Mouse (Mus musculus): ENCODE results near the gene Ldb3.

Ldb3 gene

DNA sequence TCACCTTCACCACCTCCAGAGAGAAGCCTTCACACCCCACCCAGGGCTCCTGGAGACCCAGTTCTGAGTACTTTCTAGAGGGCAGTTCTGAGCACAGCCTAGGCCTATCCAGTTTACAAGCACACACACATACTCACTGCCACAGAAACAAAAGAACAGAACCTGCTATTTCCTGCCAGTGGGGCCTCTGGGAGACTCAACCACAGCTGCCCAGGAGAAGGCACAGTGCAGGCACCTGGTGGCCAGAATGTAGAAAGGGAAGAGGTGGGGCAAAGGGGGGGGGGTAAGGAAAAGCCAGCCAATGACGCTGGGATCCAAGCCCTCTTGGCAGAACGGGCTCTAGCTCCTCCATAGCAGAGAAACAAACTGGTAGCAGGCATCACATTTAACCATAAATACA lies 26.1 kb downstream of the Ldb3 start:
- in situ Hi-C loops (cut with MboI, MseI): no loop called here

DNA sequence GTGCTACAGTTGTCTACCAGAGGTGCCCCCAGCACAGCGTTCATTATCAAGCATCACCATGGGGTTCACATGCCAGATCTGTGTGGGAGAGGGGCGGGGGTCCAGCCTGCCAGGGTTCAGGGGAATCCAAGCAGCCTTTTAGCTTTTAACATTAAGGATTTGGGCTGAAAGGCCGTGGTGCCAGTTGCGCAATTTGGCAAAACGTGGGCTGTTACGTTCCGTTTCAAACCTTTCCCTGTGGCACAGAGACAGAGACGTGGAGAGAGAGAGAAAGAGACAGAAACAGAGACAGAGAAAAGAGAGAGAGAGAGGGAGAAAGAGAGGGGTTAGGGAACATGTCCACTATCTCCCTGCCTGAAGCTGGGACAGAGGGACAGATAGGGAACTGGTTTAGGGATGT lies 26.8 kb downstream of the Ldb3 start:
- in situ Hi-C loops (cut with MboI, MseI): no loop called here

DNA sequence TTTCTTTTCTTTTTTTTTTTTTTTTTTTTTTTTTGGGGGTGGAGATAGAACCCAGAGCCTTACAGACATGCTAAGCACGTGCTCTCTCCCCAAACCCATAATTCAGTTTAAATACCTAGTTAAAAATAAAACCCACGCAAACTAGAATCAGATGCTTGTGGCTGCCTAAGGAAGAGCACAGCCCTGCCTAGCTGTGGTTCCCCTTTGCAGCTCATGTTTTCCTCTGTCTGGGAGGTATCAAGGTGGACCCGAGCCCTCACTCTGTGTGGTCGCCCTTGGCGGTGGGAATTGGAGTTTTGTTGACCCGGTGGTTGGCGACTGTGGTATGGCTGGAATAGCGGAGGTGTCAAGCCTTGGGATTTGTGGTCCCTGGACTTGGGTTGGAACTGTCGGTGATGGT lies 29.5 kb downstream of the Ldb3 start:
- in situ Hi-C loops (cut with MboI, MseI): no loop called here

DNA sequence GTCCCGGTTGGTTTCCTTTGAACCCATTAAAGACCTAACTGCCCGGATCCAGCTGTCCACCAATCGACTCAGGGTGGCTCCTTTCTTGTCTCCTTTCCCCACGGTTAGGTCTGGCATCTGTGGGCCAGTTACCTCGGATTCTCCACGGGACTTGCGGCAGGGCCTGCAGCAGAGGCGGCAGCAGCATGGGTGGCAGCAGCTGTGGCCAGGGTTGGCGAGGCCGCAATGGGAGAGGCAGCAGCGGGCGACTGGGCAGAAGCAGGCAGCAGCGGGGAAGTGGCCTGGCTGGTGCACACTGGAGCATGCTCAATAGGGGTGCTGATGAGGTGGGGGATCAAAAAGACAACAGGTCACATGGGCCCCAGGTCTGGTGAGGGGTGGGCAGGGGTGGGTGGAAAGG lies 33.3 kb downstream of the Ldb3 start:
- in situ Hi-C loops (cut with MboI, MseI): no loop called here

DNA sequence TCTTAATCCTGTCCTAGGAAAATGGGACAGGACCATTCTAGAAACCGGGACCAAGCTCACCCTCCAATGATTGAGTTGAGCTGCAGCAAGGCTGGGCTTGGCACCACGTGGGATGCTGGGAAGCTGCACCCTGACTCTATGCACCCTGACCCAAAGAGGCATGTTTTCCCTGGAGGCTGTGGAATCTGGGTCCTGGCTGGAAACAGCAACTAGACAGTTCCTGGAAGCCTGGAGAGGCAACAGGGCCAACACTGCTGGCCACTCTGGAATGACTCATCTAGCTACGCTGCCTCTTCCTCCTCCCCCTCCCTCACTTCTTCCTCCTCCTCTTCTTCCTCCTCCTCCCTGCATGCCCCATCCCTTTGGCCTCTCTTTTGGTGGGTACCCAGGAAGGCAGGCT lies 34.4 kb downstream of the Ldb3 start:
- in situ Hi-C loops (cut with MboI, MseI): no loop called here

DNA sequence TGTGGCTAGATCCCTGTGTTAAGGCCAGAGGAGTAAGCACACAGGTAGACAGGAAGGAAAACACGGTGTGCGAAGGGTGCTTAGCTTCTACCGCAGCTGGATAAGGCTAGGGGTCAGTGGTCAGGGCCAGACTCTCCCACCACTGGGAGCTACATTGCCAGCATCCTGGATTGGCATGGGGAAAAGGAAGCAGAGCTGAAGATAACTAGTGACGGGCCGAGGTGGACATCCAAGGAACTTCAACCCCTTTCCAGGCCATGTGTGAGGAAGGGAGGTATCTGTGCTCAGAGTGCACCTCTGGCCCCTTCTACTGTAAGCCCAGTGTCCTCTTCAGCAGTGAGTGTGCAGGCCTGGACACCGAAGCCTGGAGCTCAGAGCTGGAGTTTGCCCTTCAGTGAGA lies 35.0 kb downstream of the Ldb3 start:
- in situ Hi-C loops (cut with MboI, MseI): no loop called here

DNA sequence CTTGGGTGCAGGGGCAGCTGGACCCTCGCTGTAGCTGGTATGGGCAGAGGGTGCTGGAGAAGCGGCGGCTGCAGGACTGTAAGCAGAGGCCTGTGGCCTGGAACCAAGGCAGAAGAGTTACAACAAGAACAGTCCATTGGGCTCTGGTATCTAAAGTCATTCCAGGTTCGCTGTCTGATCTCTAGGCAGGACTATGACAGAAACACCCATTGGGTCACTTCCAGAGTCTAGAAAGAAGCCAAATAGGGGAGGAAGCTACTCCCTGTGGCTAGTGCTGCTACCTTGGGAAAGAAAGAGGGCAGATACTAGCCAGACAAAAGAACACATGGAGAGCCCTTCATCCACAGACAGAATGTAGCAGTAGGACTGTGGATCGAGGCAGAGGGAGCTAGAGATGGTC lies 36.3 kb downstream of the Ldb3 start:
- in situ Hi-C loops (cut with MboI, MseI): no loop called here

DNA sequence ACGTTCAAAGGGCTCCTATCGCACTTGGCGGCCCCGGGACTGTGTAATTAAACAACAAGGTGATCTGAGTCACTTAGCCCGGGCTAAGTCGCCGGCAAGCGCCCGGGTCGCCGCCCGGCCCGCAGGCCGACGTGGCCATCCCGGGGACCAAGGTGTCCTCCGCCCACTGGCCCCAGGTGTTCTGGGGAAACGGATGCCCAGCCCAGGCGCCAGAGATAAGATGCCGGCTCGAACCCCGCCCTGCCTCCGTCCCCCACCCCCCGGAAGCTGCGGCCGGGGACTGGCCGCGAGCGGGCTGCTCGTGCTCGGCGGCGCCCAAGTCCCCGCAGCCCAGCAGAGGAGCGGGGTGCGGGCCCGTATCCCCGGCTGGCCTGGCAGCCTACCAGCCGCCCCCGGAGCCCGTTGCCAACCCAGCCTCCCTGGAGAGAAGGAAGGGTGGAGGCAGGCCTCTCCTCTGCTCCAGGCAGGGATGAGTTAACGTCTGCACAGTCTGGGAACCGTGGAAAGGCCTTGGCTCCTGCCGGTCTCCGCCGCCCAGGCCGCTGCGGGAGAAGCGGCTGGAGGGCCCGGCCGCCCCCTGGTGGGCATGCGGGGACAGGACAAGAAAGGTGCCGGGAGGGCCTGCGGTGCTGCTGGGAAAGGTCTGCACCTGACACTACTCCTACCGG lies 39.3 kb downstream of the Ldb3 start:
- in situ Hi-C loops (cut with MboI, MseI): loop anchor here (5.0 kb wide), 1 partner anchor 47 kb away; the partner anchor contains the start of gene Bmpr1a

DNA sequence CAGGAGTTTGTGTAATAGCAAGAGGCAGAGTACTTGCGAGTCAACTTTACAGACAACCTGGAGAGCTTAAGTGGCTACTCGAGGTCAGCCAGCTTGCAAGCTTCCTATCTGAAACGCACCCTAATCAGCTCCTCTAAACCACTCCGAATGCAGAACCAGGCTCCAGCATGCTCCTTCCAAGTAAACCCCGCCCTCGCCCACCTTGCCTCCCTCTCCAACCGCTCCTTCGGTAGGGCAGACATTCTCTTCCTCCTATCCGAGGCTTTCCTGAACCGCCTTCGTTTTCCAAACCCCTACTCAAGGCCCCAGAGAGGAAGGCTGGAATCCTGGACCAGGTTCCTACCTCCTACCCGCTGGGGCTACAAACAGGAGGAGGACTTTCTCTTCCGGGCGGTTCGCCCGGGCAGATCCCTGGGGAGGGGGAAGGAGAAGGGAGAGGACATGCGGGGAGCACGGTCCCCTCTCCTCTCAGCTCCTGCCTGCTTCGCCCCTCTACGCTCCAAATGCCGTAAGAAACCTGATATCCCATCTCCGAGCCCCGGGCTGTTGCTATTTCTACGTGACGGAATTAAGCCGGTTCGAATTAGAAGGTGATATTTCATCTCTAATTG lies 40.0 kb downstream of the Ldb3 start:
- in situ Hi-C loops (cut with MboI, MseI): loop anchor here (5.0 kb wide), 1 partner anchor 46 kb away; the partner anchor contains the start of gene Bmpr1a

DNA sequence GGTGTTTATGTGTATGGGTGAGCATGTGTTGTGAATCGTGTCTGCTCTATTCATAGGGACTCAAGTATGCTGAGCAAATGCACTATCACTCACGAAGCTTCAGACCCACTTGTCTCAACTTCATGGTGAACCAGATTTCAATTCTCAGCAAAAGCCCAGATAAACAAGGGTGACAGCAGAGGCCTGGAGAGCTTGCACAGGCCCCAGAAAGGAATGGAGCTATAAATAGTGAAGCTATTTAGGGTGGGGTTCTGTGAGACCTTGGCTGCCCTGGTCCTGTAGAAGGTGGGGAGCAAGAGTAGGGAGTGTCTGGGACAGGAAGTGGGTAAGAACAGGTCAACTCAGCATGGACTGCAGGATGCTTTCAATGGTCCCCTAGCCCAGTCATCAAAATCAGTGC lies 43.9 kb downstream of the Ldb3 start:
- in situ Hi-C loops (cut with MboI, MseI): no loop called here

DNA sequence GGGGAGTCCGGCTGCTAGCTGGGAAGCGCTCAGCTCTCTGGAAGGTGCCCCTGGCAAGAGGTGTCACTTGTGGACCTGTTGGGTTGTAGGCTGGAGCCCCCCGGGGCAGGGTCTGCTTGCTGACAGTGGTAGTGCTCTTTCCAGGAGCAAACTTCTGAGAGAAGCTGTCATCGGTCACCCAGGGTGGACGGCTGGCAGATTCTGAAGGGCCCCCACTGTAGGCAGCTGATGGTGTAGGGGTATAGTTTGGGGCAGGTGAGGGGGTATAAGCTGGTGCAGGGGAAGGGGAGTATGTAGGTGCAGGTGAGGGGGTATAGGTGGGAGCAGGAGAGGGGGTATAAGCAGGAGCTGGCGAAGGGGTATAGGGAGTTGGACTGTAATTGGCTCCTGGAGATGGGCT lies 44.5 kb downstream of the Ldb3 start:
- in situ Hi-C loops (cut with MboI, MseI): no loop called here

DNA sequence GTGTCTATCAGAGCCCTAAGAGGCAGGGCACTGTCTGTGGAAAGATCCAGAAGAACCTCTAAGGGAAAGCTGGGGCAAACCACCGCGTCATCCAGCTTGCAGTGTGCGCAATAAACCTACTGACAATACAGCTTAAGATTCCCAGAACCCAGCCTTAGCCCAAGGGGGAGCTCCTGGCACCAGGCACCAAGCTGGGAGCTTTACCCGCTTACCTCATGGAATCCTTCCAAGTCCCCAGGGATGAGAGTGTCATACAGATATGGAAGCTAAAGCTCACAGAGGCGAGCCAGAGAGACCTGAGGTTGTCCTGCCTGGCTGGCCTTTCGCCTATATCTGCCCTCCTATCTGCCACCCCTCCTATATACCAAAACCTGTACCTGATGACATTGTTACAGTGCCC lies 44.9 kb downstream of the Ldb3 start:
- in situ Hi-C loops (cut with MboI, MseI): no loop called here

DNA sequence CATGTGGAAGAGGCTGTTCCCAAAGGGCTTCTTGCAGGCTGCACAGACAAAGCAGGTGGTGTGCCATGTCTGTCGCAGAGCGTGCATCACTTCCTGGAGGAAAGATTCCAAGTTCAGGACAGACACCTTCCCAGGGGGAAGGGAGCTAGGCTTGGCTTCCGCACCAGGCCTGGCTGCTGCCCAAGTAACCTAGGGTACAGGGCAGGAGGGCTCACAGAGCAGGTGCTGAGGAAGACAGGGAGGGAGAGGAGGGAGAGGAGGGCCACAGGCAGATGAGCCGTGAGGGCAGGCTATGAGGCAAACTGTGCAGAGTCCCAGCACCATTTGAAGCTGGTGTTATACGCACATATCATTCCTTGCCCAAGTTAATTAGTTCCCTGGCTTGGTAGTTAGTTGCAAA lies 46.6 kb downstream of the Ldb3 start:
- in situ Hi-C loops (cut with MboI, MseI): no loop called here

DNA sequence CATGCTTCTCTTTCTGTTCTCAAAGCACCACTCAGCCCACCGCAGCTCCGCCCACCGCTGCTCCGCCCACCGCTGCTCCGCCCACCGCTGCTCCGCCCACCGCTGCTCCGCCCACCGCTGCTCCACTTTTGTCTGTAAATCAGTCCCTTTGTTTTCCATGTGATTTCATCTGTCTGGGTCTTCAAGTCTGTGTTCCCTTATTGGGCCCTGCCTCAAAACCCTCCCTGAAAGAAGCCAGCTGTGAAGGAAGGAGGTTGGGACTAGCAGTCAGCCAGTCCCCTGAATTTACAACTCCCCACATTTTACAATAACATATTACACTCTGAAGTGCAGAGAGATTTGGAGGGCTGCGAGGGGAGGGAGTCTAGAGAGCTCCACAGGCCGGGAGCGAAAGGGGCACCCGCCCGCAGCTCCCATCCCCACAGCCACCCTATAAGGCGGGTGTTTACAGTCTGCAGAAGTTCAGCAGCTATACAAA lies 47.8 kb downstream of the Ldb3 start:
- in situ Hi-C loops (cut with MboI, MseI): no loop called here

DNA sequence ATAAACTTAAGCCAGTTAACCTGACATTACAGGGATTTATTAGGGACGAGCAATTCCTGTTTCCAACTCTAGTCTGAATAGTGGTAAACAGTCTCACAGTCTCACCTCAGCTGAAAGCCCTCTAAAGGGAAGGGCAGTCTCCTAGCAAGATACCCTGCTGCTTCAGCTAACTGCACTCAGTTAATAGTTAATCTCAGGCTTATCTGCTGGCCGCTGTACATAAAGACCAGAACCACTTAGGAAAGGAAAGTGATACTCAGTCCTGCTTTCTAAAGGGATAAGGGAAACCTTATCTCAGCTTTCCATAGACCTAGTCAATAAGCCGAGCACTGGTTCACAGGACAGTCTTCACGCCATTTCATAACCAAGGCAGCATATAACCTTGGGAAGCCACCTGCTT lies 52.6 kb downstream of the Ldb3 start:
- in situ Hi-C loops (cut with MboI, MseI): no loop called here

DNA sequence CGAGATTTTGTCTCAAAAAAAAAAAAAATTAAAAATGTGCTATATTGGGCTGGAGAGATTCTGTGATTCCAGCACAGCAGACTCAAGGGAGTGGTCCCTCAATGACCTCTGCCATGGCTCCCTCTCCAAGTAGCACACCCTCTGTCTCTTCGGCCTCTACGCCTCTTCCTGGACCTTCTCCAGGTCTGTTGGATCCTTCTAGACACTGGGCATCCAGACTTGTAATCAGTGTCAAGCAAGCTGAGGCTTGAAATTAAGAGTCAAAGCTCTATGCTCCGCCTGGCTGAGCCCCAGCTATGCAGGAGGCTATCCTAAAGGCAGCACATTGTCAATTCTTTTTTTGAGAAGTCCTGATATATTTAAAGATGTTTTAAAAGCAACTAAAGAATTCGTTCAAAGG lies 54.9 kb downstream of the Ldb3 start:
- in situ Hi-C loops (cut with MboI, MseI): no loop called here

DNA sequence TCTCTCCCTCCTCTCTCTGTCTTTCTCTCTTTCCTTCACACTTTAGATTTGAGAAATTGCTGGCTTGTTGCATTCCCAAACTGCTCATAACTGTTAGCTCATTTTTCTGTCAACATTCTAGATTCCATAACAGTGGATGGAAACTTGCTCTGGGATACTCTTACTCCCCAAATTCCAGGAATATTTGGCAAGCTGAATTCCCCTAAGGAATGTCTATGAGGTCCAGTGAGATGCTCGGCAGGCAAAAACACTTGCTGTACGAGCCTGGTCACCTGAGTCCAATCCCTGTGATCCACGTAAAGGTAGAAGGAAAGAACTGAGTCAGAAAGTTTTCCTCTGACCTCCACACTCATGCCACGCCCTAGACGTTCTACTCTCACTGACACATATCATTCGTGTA lies 55.9 kb downstream of the Ldb3 start:
- in situ Hi-C loops (cut with MboI, MseI): no loop called here

DNA sequence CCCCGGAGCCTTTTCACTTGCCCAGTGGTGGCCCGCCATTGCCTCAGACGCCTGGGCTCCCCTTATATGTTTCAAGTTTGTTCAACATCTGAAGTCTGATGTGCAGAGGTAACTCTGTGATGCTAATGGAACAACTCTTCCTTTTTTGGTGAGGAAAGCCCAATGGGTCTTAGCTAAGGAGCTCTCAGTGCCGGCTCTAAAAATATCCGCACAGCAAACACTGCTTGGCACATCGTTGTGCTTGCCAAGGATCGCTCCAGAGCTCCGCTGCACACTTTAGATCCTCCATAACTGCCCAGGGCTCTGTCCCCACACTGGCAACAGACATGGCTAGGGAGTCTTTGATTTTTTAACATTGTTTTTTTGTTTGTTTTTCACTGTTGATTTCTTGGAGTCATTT lies 59.7 kb downstream of the Ldb3 start:
- in situ Hi-C loops (cut with MboI, MseI): no loop called here

DNA sequence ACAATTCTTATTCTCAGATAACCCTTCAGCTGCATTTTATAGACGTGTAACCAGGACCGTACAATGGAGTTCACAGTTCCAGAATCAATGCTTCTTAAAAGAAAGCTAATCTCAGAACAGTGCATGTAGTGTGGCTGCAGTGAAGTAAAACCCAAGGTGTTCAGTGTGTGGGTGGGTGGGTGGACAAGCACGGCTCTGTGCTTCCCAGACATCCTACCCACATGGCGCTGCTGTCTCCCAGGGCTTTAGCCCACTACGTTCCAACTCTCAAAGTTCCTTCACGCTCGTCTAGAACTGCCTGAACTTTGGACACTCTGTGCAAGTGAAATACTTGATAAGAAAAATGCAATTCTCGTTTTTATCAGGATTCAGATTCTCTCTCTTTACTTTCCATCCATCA lies 65.8 kb downstream of the Ldb3 start, which contains the start of gene 9230112D13Rik:
Gene 9230112D13Rik (minus strand): TSS at position 101 of the 400 bp plus-strand sequence.
- in situ Hi-C loops (cut with MboI, MseI): no loop called here

DNA sequence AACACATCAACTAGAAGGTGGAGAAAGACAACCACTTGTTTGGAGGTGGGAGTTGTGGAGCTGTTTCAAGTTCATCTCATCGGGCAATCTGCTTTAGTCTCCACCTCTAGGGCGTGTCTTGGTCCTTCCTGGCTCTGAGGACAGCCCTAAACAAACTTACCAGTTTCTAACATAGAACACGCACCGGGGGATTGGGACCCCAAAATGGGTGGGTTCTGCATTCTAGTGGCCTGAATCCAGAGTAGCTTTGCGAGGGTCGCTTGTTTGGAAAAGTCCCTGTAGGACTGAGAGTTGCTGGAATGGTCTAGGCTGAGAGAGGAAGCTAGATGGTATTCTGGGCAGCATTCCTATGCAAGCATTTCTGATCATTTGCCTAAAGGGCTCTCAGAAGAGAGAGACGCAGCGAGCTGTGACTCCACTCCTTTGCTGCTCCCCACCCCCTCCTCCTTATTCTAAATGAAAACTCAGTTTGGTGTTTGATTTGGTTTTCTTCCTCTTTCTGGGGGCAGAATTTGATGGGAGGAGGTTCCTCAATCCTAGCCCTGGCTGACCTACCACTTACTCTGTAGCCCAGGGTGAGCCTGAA lies 70.4 kb downstream of the Ldb3 start:
- in situ Hi-C loops (cut with MboI, MseI): no loop called here

DNA sequence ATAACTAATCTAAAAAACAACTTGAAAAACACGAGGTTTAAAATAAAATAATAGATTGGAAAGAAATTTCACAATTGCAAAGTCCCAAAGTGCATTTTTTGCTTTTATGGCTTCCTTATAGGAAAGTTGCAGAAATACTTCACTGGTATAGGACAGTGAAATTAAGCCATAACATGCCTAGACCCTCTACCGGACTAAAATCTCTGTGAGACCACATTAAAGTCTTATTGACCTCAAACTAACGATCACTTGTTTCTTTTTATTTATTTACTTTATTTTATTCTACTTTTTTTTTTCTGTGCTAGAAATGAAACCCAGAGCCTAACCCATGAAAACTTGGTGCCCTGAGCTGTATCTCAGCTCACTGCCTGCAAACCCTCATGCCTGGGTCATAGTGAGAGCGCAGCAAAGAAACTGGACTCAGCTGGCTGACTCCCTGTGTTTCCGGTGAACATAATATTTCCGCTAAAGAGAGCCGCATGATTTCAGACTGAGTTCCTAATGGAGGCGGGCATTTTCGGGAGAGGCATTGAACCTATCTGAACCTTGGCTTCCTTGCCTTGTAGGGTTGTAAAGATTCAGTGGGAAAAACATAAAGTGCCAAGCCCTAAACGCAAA lies 71.4 kb downstream of the Ldb3 start:
- in situ Hi-C loops (cut with MboI, MseI): no loop called here

DNA sequence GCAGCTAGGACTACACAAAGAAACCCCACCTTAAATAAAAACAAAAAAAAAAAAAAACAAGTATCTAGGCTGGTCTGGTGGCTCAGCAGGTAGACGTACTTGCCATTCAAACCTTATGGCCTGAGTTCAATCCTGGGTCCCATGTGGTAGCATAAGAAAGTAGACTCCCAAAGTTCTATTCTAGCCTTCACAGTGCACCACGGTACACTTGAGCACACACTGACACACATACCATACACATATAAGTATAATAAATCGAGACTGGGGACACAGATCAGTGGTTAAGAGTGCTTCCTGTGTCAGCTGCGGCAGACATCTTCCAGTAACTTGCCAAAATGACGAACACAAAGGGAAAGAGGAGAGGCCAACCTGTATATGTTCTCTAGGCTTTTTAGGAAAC lies 72.6 kb downstream of the Ldb3 start:
- in situ Hi-C loops (cut with MboI, MseI): no loop called here

DNA sequence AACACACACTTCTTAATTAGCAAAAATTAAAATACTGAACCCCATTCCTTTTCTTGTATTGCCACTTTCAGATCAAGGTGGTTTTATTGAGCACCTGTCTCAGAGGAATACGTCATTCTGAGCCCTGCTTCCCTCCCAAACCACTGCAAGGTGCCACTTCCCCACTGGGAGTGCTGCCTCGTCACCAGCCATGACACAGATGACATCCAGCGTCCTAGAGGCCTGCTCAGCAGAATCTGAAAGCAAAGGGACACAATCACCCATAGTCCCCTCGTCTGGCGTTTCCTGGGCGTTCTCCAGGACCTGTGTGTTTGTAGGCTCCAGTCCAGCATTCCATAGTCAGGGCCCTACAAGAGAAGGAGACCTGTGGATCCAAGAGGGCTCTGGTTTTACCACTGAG lies 74.4 kb downstream of the Ldb3 start:
- in situ Hi-C loops (cut with MboI, MseI): no loop called here
